Mouse (Mus musculus): ENCODE data around the gene Trappc1.

DNA sequence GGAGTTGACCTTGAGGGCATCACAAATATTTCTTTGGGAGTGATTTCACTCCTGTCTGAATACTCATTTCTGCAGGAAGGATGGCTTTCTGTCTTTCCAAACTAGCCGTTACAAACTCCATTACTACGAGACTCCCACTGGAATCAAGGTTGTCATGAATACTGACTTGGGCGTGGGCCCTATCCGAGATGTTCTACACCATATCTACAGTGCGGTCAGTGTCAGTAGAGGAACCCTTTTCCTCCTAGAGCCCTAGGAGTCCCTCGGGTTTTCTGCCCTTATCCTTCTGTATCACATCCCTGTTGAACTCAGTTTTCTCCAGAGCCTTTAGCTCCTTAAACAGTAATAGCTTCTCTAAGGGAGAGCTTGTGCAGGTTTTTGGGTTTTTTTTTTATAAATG lies 969 bp downstream of the Trappc1 start:
- TF ChIP-seq CTCF (IDR thresholded peaks at IDR 0.05; ENCODE audit: control insufficient read depth, insufficient read depth, insufficient read length): no peak
- TF ChIP-seq MAX (IDR thresholded peaks at IDR 0.05): no peak
- TF ChIP-seq CEBPB (IDR thresholded peaks at IDR 0.05; ENCODE audit: low read depth): no peak
- TF ChIP-seq MYOG (IDR thresholded peaks at IDR 0.05; ENCODE audit: control insufficient read depth, extremely low read depth, insufficient read length): no peak
- TF ChIP-seq USF1 (IDR thresholded peaks at IDR 0.05; ENCODE audit: low read depth): no peak

Data from C2C12 (cell line).